Mouse (Mus musculus) forebrain, embryonic 16.5 days (tissue): ENCODE results near the gene Nceh1. TPM values are rescaled to one million over a fixed set of nuclear protein-coding genes. Genes with fewer than 3 reads are reported as not detected.

ENCODE experiments used
- ATAC-seq: fragments of 200-750 bp; cut with Nextera tagmentation; 2 replicates; pipeline ENCODE4 v1.8.0; 2017; ENCODE audit warnings: mild to moderate bottlenecking, moderate library complexity
- H3K27ac ChIP-seq: fragments of 300-500 bp; sonication (generic); 2 replicates; pipeline ENCODE4 v1.5.1; 2014; ENCODE audit warnings: low read length, control low read depth
- H3K27me3 ChIP-seq: fragments of 300-500 bp; sonication (generic); replicated peaks from 2 replicates; pipeline ENCODE4 v1.6.1; 2014; ENCODE audit warnings: low read length; ENCODE audit not compliant: control insufficient read depth, insufficient read depth
- H3K36me3 ChIP-seq: fragments of 300-500 bp; sonication (generic); 2 replicates; pipeline ENCODE4 v1.6.1; 2014; ENCODE audit not compliant: control insufficient read depth, insufficient read depth
- H3K4me1 ChIP-seq: fragments of 300-500 bp; sonication (generic); replicated peaks from 2 replicates; pipeline ENCODE4 v1.6.1; 2014; ENCODE audit warnings: low read length; ENCODE audit not compliant: control insufficient read depth, insufficient read depth
- H3K4me2 ChIP-seq: fragments of 300-500 bp; sonication (generic); 2 replicates; pipeline ENCODE4 v1.6.1; 2014; ENCODE audit warnings: mild to moderate bottlenecking, low read length, control low read depth
- H3K4me3 ChIP-seq: fragments of 300-500 bp; sonication (generic); replicated peaks from 2 replicates; pipeline ENCODE4 v1.5.1; 2014; ENCODE audit warnings: mild to moderate bottlenecking, low read length, control low read depth
- H3K9ac ChIP-seq: fragments of 300-500 bp; sonication (generic); replicated peaks from 2 replicates; pipeline ENCODE4 v1.6.1; 2014; ENCODE audit warnings: low read depth, low read length, control low read depth
- H3K9me3 ChIP-seq: fragments of 300-500 bp; sonication (generic); 2 replicates; pipeline ENCODE4 v1.6.1; 2016; ENCODE audit warnings: low read length; ENCODE audit not compliant: control insufficient read depth
- WGBS: fragments of 180-500 bp; shearing (Covaris S2); extraction: QIAGEN DNeasy Blood & Tissue Kit; methylation state at CpG from one replicate; pipeline ENCODE4 v1.1.7; 2014; 5-methylcytosine and 5-hydroxymethylcytosine counted together
- polyA plus RNA-seq: library from polyadenylated mRNA; unstranded; fragments of >200 nt; fragmentation: Nextera tagmentation; extraction: Ambion mirVana; gene quantifications from 2 replicates; pipeline ENCODE4 v1.2.1, GENCODE M21; 2015

Gene Nceh1
- polyA plus RNA-seq, 1 experiment from 2014 or later: 8.5 TPM

DNA sequence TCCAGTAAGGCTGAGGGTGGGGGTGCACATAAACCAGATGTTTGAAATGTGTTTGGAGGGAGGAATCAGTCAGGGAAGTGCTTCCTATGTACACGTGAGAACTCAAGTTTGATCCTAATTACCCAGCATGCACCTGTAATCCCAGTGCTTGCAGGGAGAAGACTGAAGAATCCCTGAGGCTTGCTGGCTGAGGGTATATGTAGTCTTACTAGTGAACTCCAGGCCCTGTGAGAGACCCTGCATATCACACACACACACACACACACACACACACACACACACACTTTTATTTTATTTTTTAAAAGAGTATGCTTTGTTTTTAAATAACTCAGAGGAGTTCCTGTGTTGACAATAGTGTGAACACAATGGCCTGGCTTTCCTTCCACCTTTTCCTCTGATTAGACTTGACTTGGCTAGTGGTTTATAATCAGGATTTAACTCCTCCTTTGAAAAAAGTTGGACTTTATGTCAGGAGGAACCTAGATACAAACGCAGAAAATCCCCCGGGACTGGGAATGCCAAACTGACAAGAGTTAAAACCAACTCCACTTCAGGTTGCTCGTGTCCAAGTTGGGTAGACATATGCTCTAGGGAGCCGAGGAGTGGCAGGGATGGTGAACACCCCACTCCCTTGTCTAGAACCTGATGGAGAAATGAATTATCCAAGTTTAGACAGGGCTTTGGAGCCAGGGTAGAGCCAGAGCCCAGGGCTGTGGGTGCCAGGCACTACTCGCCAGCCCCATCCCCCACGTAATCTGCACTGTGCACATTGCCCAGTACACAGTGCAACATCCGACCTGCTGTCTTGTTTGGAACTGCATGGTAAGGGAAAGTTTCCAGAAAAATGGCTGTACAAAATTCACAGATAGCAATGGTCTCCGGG is 138.1 kb downstream of the Nceh1 start:
- no peaks in the 10 kb centered on the region for H3K27me3 ChIP-seq
- no peaks in the 10 kb centered on the region for H3K4me1 ChIP-seq
- H3K9me3 ChIP-seq: no peaks in the 10 kb centered on the region
- no peak overlapping the region for H3K27ac ChIP-seq
- 79% methylated on average over 9 of the region's 9 CpGs for WGBS
- no peak overlapping the region for H3K4me3 ChIP-seq
- no peaks in the 10 kb centered on the region for H3K36me3 ChIP-seq
- 0 out of 2 replicates have a peak, but pooled peaks have one; percentile 54 for ATAC-seq
- no peak overlapping the region for H3K4me2 ChIP-seq
- no peak overlapping the region for H3K9ac ChIP-seq

DNA sequence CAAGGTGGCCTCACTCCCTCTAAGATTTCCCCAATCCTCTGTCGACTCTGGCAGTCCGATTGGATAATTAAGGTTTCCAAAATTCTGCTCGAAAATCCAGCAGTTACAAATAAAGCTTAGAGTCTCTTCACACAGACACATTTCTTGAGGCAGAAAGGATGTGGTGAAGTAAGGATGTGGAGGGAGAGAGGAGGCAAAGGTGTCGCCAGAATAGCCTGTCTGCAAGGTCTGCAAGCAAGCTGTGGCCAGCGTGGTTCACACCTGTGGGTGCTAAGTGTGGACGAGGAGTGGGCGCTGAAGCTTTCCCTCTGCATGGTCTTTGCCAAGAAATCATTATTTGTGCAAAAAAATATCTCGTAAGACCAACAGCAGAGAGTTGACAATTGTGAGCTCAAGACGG is 139.8 kb downstream of the Nceh1 start:
- Histone ChIP-seq H3K9ac (no peak overlapping the region), H3K27ac (no peak overlapping the region), H3K27me3 (no peaks in the 10 kb centered on the region), H3K4me1 (no peaks in the 10 kb centered on the region), H3K4me3 (no peak overlapping the region), H3K4me2 (no peak overlapping the region), H3K9me3 (no peaks in the 10 kb centered on the region), H3K36me3 (no peaks in the 10 kb centered on the region)
- ATAC-seq: no peak
- 87% methylated on average over 9 of the region's 9 CpGs for WGBS

DNA sequence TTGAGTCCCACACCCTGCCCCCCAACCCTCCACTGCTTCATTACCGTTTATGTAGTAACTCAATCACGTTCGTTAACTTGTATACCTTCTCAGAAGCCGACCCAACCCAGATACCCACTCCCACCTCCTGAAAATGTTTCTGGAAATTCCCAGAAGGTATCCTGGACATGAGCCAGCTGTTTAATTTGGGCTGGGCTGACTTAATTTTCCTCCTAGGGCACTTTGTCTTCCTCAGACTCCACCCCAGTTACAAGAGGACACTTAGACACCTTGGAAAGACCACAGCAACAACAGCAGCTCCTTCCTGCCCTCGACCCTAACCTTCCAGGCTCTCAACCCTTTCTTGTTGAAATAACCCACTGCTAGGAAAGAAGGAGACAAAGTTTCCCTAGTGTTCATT is 140.8 kb downstream of the Nceh1 start:
- Histone ChIP-seq H3K27me3 (no peaks in the 10 kb centered on the region), H3K9ac (no peak overlapping the region), H3K27ac (no peak overlapping the region), H3K4me3 (no peak overlapping the region), H3K4me1 (no peaks in the 10 kb centered on the region), H3K36me3 (no peaks in the 10 kb centered on the region), H3K9me3 (no peaks in the 10 kb centered on the region), H3K4me2 (no peak overlapping the region)
- ATAC-seq: no peak
- WGBS: 59% methylated on average over 5 of the region's 5 CpGs

DNA sequence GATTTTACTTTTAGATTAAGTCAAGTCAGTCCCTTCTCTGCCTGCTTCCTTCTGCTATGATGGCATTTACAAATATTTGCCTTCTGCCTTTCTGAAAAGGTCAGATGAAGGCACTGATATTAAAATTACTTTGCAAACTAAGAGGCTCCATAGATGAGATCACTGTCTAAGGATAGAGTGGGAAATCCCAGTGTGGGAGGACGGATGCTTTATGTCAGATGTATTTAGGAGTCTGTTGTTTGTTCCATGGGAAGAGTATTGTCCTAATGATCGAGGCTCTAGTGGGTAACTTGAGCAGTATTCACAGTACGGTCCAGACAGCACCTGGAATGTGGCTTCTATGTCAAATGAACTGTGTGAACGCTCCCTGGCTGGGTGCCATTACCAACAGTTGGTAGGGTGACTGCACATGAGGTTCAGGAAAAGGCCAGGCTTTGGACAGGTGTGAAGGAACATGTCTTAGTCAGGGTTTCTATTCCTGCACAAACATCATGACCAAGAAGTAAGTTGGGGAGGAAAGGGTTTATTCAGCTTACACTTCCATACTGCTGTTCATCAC is 143.9 kb downstream of the Nceh1 start:
- H3K27ac ChIP-seq: no peak overlapping the region
- no peak for ATAC-seq

DNA sequence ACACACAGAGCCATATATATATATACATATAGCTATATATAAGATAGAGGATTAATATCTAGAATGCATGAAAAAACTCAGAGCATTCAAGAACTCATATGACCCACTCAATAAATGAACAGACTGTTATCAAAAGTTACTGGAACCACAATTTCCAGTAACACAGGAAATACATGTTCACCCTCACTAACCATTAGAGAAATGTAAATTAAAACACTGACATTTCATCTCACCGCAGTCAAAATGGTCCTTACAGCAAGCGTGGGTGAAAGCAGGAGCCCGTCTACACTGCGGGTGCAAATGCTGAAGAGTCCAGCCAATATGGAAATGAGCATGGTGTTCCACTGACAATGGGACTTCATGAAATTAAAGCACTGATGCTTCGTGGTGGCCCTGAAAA is 147.9 kb downstream of the Nceh1 start:
- ATAC-seq: no peak
- no peak overlapping the region for H3K4me3 ChIP-seq
- H3K4me1 ChIP-seq: no peaks in the 10 kb centered on the region
- WGBS: 91% methylated on average over 5 of the region's 5 CpGs
- H3K27me3 ChIP-seq: no peaks in the 10 kb centered on the region
- H3K9me3 ChIP-seq: no peaks in the 10 kb centered on the region
- H3K9ac ChIP-seq: no peak overlapping the region
- H3K36me3 ChIP-seq: no peaks in the 10 kb centered on the region
- no peak overlapping the region for H3K27ac ChIP-seq
- H3K4me2 ChIP-seq: no peak overlapping the region

More for the DNA sequence above, 143.9 kb downstream of the Nceh1 start:
- Histone ChIP-seq H3K9ac (no peak overlapping the region), H3K27me3 (no peaks in the 10 kb centered on the region), H3K9me3 (no peaks in the 10 kb centered on the region), H3K36me3 (no peaks in the 10 kb centered on the region), H3K4me1 (no peaks in the 10 kb centered on the region), H3K4me2 (no peak overlapping the region), H3K4me3 (no peak overlapping the region)
- 69% methylated on average over 4 of the region's 4 CpGs for WGBS

Other genes starting within 250 kb of the Nceh1 start
- gene Ect2, start 29.1 kb upstream of the Nceh1 start, polyA plus RNA-seq: 26.2 and 37.0 TPM in 2 replicates
- 0.04 and 0.12 TPM in 2 replicates for gene Tnfsf10, start 134.1 kb downstream of the Nceh1 start, polyA plus RNA-seq
- 0.05 and 0.09 TPM in 2 replicates for gene Ghsr, start 188.4 kb downstream of the Nceh1 start, polyA plus RNA-seq